Mouse (Mus musculus) thymus, adult 2 months (tissue): ENCODE measurements around the gene Arl8a. TPM values are rescaled to one million over a fixed set of nuclear protein-coding genes. Genes with fewer than 3 reads are reported as not detected.
A peak's percentile ranks its signal among the peaks of the same experiment; 100 is the strongest.

Source experiments
- DNase-seq: peaks from one replicate; pipeline ENCODE4 v3.0.0; 2021
- H3K27ac ChIP-seq: fragments of 200-500 bp; 2 replicates; pipeline ENCODE4 v1.5.1; 2012; ENCODE audit warnings: low read length, control low read depth; ENCODE audit not compliant: control insufficient read depth, insufficient read depth
- H3K27me3 ChIP-seq: fragments of 200-500 bp; 2 replicates; pipeline ENCODE4 v1.6.1; 2012; ENCODE audit warnings: mild to moderate bottlenecking, low read length, moderate library complexity, mixed read lengths; ENCODE audit not compliant: control insufficient read depth, insufficient read depth
- H3K36me3 ChIP-seq: fragments of 200-500 bp; 2 replicates; pipeline ENCODE4 v1.6.1; 2012; ENCODE audit warnings: mild to moderate bottlenecking, low read length, moderate library complexity; ENCODE audit not compliant: control insufficient read depth, insufficient read depth
- H3K4me1 ChIP-seq: fragments of 200-500 bp; replicated peaks from 2 replicates; pipeline ENCODE4 v1.6.1; 2012; ENCODE audit warnings: low read length; ENCODE audit not compliant: control insufficient read depth, insufficient read depth
- H3K4me3 ChIP-seq: fragments of 200-500 bp; 2 replicates; pipeline ENCODE4 v1.5.1; 2012; ENCODE audit warnings: mild to moderate bottlenecking, low read length, control low read depth, moderate library complexity; ENCODE audit not compliant: control insufficient read depth, insufficient read depth
- CTCF ChIP-seq: fragments of 200-500 bp; IDR thresholded peaks from 2 replicates; pipeline ENCODE4 v1.5.1; 2012; ENCODE audit warnings: mild to moderate bottlenecking, control low read depth, low read length, moderate library complexity, borderline replicate concordance; ENCODE audit not compliant: control insufficient read depth, poor library complexity, insufficient read depth; ENCODE audit errors: extremely low read depth
- POLR2A ChIP-seq: fragments of 200-500 bp; IDR thresholded peaks from 2 replicates; pipeline ENCODE4 v1.6.1; 2012; ENCODE audit warnings: mild to moderate bottlenecking, low read length, control low read depth, moderate library complexity; ENCODE audit not compliant: control insufficient read depth, poor library complexity, insufficient read depth; ENCODE audit errors: extremely low read depth
- WGBS: fragments of 180-500 bp; shearing (Covaris S2); methylation state at CpG from one replicate; pipeline ENCODE4 v1.1.7; 2018; 5-methylcytosine and 5-hydroxymethylcytosine counted together
- polyA plus RNA-seq: library from polyadenylated mRNA; depleted of rRNA; stranded (reverse); fragments of >200 nt; gene quantifications from 2 replicates; pipeline ENCODE4 v1.2.3, GENCODE M21; 2012

Arl8a gene
- polyA plus RNA-seq, 1 experiment: 59.4 TPM

- H3K4me1 ChIP-seq: peaks cover 57% of the 10 kb centered on the region
- H3K4me3 ChIP-seq: peak overlapping the region; percentile 5; the same call in 1 of the 2 replicates
- H3K36me3 ChIP-seq: no peaks in the 10 kb centered on the region
- TF ChIP-seq CTCF (no peak), POLR2A (no peak)
- DNase-seq: peak; percentile 62
- H3K27ac ChIP-seq: peak overlapping the region; percentile 50; the same call in 1 of the 2 replicates
- 9% methylated on average over 9 of the region's 9 CpGs for WGBS
- H3K27me3 ChIP-seq: no peaks in the 10 kb centered on the region
Observed at GRCm38 (mm10) chr1:135128986-135129385, 17.6 kb upstream of the Arl8a start.

GRCm38 (mm10) chr1:135129543-135130183 is 17.0 kb upstream of the Arl8a start:
- Histone ChIP-seq H3K27ac (peak overlapping the region; percentile 50), H3K4me3 (no peak overlapping the region), H3K36me3 (peaks cover 1% of the 10 kb centered on the region; the same call in 1 of the 2 replicates), H3K27me3 (no peaks in the 10 kb centered on the region), H3K4me1 (peaks cover 64% of the 10 kb centered on the region)
- WGBS: 10% methylated on average over 9 of the region's 9 CpGs
- peak; percentile 53 for DNase-seq
- TF ChIP-seq CTCF (no peak), POLR2A (no peak)

- Histone ChIP-seq H3K27me3 (no peaks in the 10 kb centered on the region), H3K4me1 (peaks cover 71% of the 10 kb centered on the region), H3K36me3 (peaks cover 9% of the 10 kb centered on the region; the same call in 1 of the 2 replicates), H3K4me3 (peak overlapping the region; percentile 18), H3K27ac (peak overlapping the region; percentile 92)
- 19% methylated on average over 2 of the region's 2 CpGs for WGBS
- TF ChIP-seq CTCF: no peak
- no peak for TF ChIP-seq POLR2A
- no peak for DNase-seq
Observed at GRCm38 (mm10) chr1:135130376-135131018, 16.1 kb upstream of the Arl8a start.

- Histone ChIP-seq H3K4me3 (peak overlapping the region; percentile 18), H3K36me3 (peaks cover 14% of the 10 kb centered on the region), H3K4me1 (peaks cover 72% of the 10 kb centered on the region), H3K27ac (peak overlapping the region; percentile 92), H3K27me3 (no peaks in the 10 kb centered on the region)
- peak; percentile 80 for DNase-seq
- under 1% methylated on average over 6 of the region's 6 CpGs for WGBS
- TF ChIP-seq CTCF (no peak), POLR2A (no peak)
Observed at GRCm38 (mm10) chr1:135131034-135131433, 15.6 kb upstream of the Arl8a start.

GRCm38 (mm10) chr1:135131560-135131959 is 15.1 kb upstream of the Arl8a start:
- DNase-seq: peak; percentile 57
- TF ChIP-seq CTCF (no peak), POLR2A (no peak)
- WGBS: 3% methylated on average over 8 of the region's 8 CpGs
- Histone ChIP-seq H3K27me3 (no peaks in the 10 kb centered on the region), H3K36me3 (peaks cover 18% of the 10 kb centered on the region), H3K4me3 (peak overlapping the region; percentile 18), H3K27ac (peak overlapping the region; percentile 92), H3K4me1 (peaks cover 72% of the 10 kb centered on the region)

- H3K4me1 ChIP-seq: peaks cover 67% of the 10 kb centered on the region
- peak within 1 kb of the TSS; percentile 94 for H3K27ac ChIP-seq
- DNase-seq: peak; percentile 97
- H3K36me3 ChIP-seq: peaks cover 27% of the 10 kb centered on the region
- peak within 1 kb of the TSS; percentile 65 for H3K4me3 ChIP-seq
- under 1% methylated on average over 10 of the region's 10 CpGs for WGBS
- peak; percentile 63; the same call in 1 of the 2 replicates for TF ChIP-seq POLR2A
- TF ChIP-seq CTCF: peak; percentile 91
- no peaks in the 10 kb centered on the region for H3K27me3 ChIP-seq
Observed at GRCm38 (mm10) chr1:135132473-135132872, 14.2 kb upstream of the Arl8a start, which contains the start of gene Ptpn7. Gene Ptpn7, plus strand, starts transcription at chr1:135132700.
